Mouse (Mus musculus): ENCODE measurements at regions not wholly inside any gene's neighbourhood (a gene's known extent, or its start where the extent isn't known, plus 50 kb on each side); places are given as distances from the start of the nearest gene placed in this dataset.

GRCm38 (mm10) chr7:88998815-88999392 lies 405.1 kb downstream of the Tmem135 start:
- TF ChIP-seq CTCF (IDR thresholded peaks at IDR 0.05; ENCODE audit: low read depth) (no peak), EP300 (IDR thresholded peaks at IDR 0.05; ENCODE audit: low read depth) (no peak)
